Mouse (Mus musculus): Measurements from ENCODE around the gene Glg1. TPM values are rescaled to one million over a fixed set of nuclear protein-coding genes. Genes with fewer than 3 reads are reported as not detected.

Gene Glg1
- total and polyA plus RNA-seq, 3 experiments: 13.8 to 32.2 (median 21.6) TPM

- dilution Hi-C loops (cut with MboI; ENCODE audit: extremely low pct_ligation_motif_present, extremely low pct_unique_long_range_greater_than_20kb, low sequenced_read_pairs): no loop called here
- Histone ChIP-seq H3K4me2 (ENCODE audit: insufficient read depth, low read depth, poor library complexity, severe bottlenecking) (no peak overlapping the region), H3K9ac (ENCODE audit: insufficient read depth, low read depth) (no peak overlapping the region), H3K27ac (ENCODE audit: insufficient read depth, low read depth) (no peak overlapping the region), H3K27me3 (replicated peaks) (no peaks in the 10 kb centered on the region), H3K4me3 (replicated peaks in 1 of 3; ENCODE audit: low read depth in 2 of 3, low read length in 2 of 3, poor library complexity in 1 of 3) (no peak overlapping the region), H3K9me3 (replicated peaks; ENCODE audit: low read length) (no peaks in the 10 kb centered on the region), H3K4me1 (ENCODE audit: control insufficient read depth in 1 of 2, insufficient read depth in 2 of 2) (no peaks in the 10 kb centered on the region), H3K36me3 (replicated peaks in 1 of 2; ENCODE audit: control insufficient read depth in 1 of 2, insufficient read depth in 1 of 2, low read length in 1 of 2) (peaks cover 17 to 53% of the 10 kb centered on the region in 2 experiments), H3K79me2 (replicated peaks; ENCODE audit: control insufficient read depth, extremely low read depth, insufficient read depth, poor library complexity, severe bottlenecking) (no peaks in the 10 kb centered on the region)
- DNase-seq (ENCODE audit: extremely low read depth): no peak
- no peak for TF ChIP-seq ZNF384 (IDR thresholded peaks at IDR 0.05; ENCODE audit: low read depth, low read length)
- in situ Hi-C loops (cut with MboI; ENCODE audit: low pct_ligation_motif_present, low pct_unique_long_range_greater_than_20kb, low sequenced_read_pairs): no loop called here
Measured at GRCm38 (mm10) chr8:111197966-111198365, 61.0 kb downstream of the Glg1 start.

DNA sequence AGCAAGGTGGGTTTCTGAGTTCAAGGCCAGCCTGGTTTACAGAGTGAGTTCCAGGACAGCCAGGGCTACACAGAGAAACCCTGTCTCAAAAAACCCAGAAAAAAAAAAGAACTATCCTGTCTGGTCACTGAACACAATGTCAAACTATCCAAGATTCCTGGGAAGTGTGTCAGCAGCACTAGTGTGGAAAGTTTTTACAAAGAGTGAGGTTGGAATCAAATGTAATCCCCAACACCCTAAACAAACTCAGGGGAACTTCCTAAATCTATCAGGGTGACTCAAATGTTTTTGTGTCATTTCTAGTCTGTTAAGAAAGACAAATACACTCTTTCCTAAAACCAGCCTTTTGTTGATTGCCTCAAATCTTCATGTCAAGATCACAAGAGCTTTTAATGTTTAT lies 62.8 kb downstream of the Glg1 start:
- Histone ChIP-seq H3K79me2 (replicated peaks; ENCODE audit: control insufficient read depth, extremely low read depth, insufficient read depth, poor library complexity, severe bottlenecking) (no peaks in the 10 kb centered on the region), H3K4me3 (replicated peaks in 1 of 3; ENCODE audit: low read depth in 2 of 3, low read length in 2 of 3, poor library complexity in 1 of 3) (no peak overlapping the region), H3K9me3 (replicated peaks; ENCODE audit: low read length) (no peaks in the 10 kb centered on the region), H3K9ac (ENCODE audit: insufficient read depth, low read depth) (no peak overlapping the region), H3K4me1 (ENCODE audit: control insufficient read depth in 1 of 2, insufficient read depth in 2 of 2) (no peaks in the 10 kb centered on the region), H3K4me2 (ENCODE audit: insufficient read depth, low read depth, poor library complexity, severe bottlenecking) (no peak overlapping the region), H3K27ac (ENCODE audit: insufficient read depth, low read depth) (no peak overlapping the region), H3K27me3 (replicated peaks) (no peaks in the 10 kb centered on the region), H3K36me3 (replicated peaks in 1 of 2; ENCODE audit: control insufficient read depth in 1 of 2, insufficient read depth in 1 of 2, low read length in 1 of 2) (peaks cover 19 to 67% of the 10 kb centered on the region in 2 experiments)
- TF ChIP-seq BHLHE40 (IDR thresholded peaks at IDR 0.05; ENCODE audit: low read depth, low read length) (no peak), NRF1 (IDR thresholded peaks at IDR 0.05; ENCODE audit: low read depth, low read length) (no peak), RAD21 (IDR thresholded peaks at IDR 0.05; ENCODE audit: low read depth, low read length) (no peak), ETS1 (conservative IDR thresholded peaks at IDR 0.05; ENCODE audit: low read depth, low read length) (no peak), RCOR1 (conservative IDR thresholded peaks at IDR 0.05; ENCODE audit: low read depth, low read length) (no peak)
- dilution Hi-C loops (cut with MboI; ENCODE audit: extremely low pct_ligation_motif_present, extremely low pct_unique_long_range_greater_than_20kb, low sequenced_read_pairs) (no loop called here), in situ Hi-C loops (cut with MboI; ENCODE audit: low pct_ligation_motif_present, low pct_unique_long_range_greater_than_20kb, low sequenced_read_pairs) (no loop called here)
- no peak for DNase-seq (ENCODE audit: extremely low read depth)

DNA sequence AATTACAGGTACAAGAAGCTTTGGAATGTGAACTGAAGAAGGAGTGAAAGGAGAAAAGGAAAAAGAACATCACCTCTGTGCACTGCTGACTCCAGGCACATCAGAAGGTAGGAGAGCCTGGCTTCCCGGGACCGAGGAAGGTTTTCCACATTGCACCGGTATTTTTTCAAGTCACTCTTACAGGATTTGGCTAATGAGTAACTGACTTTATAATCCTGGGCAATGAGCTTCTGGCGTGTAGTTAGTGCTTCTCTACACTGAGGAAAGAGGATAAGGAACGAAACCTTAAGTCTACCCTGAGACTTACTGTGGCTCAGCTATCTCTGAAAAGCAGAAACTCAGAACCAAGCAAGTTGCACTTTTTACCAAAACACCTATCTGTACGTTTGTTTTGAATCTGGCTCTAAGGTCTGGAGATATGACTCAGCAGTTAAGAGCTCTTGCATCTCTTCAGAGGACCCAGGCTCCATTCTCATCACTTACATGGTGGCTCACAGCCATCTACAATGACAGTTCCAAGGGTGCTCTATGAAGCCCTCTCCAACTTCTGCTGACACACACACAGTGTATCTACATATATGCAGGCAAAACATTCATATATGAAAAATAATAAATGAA lies 70.3 kb downstream of the Glg1 start:
- Histone ChIP-seq H3K27ac (ENCODE audit: insufficient read depth, low read depth) (no peak overlapping the region), H3K9ac (ENCODE audit: insufficient read depth, low read depth) (no peak overlapping the region), H3K4me1 (ENCODE audit: control insufficient read depth in 1 of 2, insufficient read depth in 2 of 2) (no peaks in the 10 kb centered on the region), H3K4me3 (replicated peaks in 1 of 3; ENCODE audit: low read depth in 2 of 3, low read length in 2 of 3, poor library complexity in 1 of 3) (no peak overlapping the region), H3K9me3 (replicated peaks; ENCODE audit: low read length) (no peaks in the 10 kb centered on the region), H3K36me3 (replicated peaks in 1 of 2; ENCODE audit: control insufficient read depth in 1 of 2, insufficient read depth in 1 of 2, low read length in 1 of 2) (peaks cover 19 to 65% of the 10 kb centered on the region in 2 experiments), H3K27me3 (replicated peaks) (no peaks in the 10 kb centered on the region), H3K79me2 (replicated peaks; ENCODE audit: control insufficient read depth, extremely low read depth, insufficient read depth, poor library complexity, severe bottlenecking) (no peaks in the 10 kb centered on the region), H3K4me2 (ENCODE audit: insufficient read depth, low read depth, poor library complexity, severe bottlenecking) (no peak overlapping the region)
- TF ChIP-seq ETS1 (conservative IDR thresholded peaks at IDR 0.05; ENCODE audit: low read depth, low read length) (no peak), MAZ (IDR thresholded peaks at IDR 0.05; ENCODE audit: low read depth, low read length) (no peak), CHD1 (IDR thresholded peaks at IDR 0.05; ENCODE audit: low read depth, low read length) (no peak), TCF12 (IDR thresholded peaks at IDR 0.05; ENCODE audit: low read depth, low read length) (no peak), ZMIZ1 (IDR thresholded peaks at IDR 0.05; ENCODE audit: low read depth, low read length) (no peak), JUN (IDR thresholded peaks at IDR 0.05; ENCODE audit: insufficient read depth, low read depth, low read length) (no peak), ZC3H11A (IDR thresholded peaks at IDR 0.05; ENCODE audit: low read depth, low read length) (no peak), KAT2A (IDR thresholded peaks at IDR 0.05; ENCODE audit: insufficient replicate concordance, low read length) (no peak), ZKSCAN1 (IDR thresholded peaks at IDR 0.05; ENCODE audit: borderline replicate concordance, low read depth, low read length) (no peak), TBP (conservative IDR thresholded peaks at IDR 0.05; ENCODE audit: low read depth, low read length) (no peak)
- in situ Hi-C loops (cut with MboI; ENCODE audit: low pct_ligation_motif_present, low pct_unique_long_range_greater_than_20kb, low sequenced_read_pairs): no loop called here
- dilution Hi-C loops (cut with MboI; ENCODE audit: extremely low pct_ligation_motif_present, extremely low pct_unique_long_range_greater_than_20kb, low sequenced_read_pairs): no loop called here
- DNase-seq (ENCODE audit: extremely low read depth): no peak
